Mouse (Mus musculus): ENCODE measurements around the gene Rps6ka5.

Gene Rps6ka5

GRCm38 (mm10) chr12:100705057-100705722 is 21.6 kb downstream of the Rps6ka5 start:
- TF ChIP-seq GATA4 (IDR thresholded peaks at IDR 0.05; ENCODE audit: insufficient replicate concordance, low read length): no peak

DNA sequence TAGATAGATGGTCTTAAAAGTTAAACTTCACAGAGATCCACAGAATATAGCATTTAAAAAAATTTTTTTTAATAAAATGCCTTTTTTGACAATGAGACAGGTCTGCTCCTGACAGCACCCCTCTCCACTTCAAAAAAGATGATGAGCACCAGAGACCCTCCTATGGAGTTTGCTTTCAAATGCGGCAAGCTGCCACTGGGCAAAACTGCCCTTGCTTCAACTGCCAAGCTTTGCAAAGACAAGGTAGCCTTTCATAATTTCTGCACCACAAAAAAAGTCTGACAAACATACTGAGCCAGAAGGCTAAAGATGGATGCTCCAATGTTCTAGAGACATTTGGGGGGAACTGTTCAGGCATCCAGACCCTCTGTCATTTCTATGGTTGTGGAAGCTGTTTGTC is 28.8 kb downstream of the Rps6ka5 start:
- TF ChIP-seq GATA4 (IDR thresholded peaks at IDR 0.05; ENCODE audit: insufficient replicate concordance, low read length): no peak

GRCm38 (mm10) chr12:100696621-100697020 is 30.2 kb downstream of the Rps6ka5 start:
- TF ChIP-seq GATA4 (IDR thresholded peaks at IDR 0.05; ENCODE audit: insufficient replicate concordance, low read length): no peak

DNA sequence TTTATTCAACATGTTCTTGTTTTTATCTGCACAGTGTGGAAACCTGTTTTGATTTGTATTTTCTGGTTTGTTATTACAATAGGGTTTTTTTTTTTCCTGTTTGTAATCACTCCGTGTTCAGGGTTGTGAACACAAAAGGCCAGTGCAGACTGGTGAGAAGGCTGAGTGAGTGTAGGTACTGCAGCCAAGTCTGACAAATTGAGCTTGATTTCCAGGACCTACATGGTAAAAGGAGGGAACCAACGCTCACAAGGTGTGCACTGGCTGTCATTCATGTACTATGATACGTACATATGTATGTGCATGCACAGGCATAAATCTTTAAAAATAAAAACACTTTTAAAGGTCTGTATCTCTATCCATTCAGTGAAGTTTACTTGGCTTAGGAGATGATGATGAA is 31.5 kb downstream of the Rps6ka5 start:
- no peak for TF ChIP-seq GATA4 (IDR thresholded peaks at IDR 0.05; ENCODE audit: insufficient replicate concordance, low read length)

DNA sequence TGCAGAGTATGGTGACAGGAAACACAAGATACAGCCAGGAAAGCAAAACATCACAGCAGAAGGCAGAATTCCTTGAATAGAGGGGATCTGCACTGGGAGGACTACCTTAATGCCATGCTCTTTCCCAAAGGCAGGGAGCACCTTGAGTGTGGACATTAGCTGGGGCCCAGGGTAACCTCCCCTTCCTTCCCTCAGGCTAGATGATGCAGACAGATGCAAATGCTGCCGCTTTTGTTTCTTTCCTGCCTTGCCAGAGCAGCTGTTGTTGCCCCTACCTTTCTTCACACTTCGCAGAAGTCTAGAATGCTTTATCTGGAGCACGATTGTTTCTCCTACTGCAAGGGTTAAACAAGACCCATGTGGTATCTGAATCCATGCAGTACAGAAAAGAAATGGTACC is 34.6 kb downstream of the Rps6ka5 start:
- no peak for TF ChIP-seq GATA4 (IDR thresholded peaks at IDR 0.05; ENCODE audit: insufficient replicate concordance, low read length)

- no peak for TF ChIP-seq GATA4 (IDR thresholded peaks at IDR 0.05; ENCODE audit: insufficient replicate concordance, low read length)
Observed at GRCm38 (mm10) chr12:100690444-100690843, 36.3 kb downstream of the Rps6ka5 start.

- no peak for TF ChIP-seq GATA4 (IDR thresholded peaks at IDR 0.05; ENCODE audit: insufficient replicate concordance, low read length)
Observed at GRCm38 (mm10) chr12:100688177-100688576, 38.6 kb downstream of the Rps6ka5 start.

DNA sequence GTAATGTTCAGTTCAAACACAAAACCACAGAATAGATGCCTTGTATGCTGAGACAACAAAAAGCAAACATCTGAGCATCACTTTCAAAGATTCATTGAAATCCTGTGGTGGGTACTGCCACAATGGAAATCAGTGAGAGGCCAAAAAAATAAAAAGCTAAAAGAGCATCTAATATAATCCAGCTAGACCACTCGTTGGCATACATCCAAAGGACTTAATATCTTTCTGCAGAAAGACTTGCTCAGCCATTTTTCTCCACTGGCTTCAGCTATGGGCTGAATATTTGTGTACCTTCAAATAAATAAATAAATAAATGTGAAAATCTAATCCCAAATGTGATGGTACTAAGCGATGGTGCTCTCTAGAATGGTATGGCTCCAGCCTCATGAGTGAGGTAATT is 39.8 kb downstream of the Rps6ka5 start:
- no peak for TF ChIP-seq GATA4 (IDR thresholded peaks at IDR 0.05; ENCODE audit: insufficient replicate concordance, low read length)

DNA sequence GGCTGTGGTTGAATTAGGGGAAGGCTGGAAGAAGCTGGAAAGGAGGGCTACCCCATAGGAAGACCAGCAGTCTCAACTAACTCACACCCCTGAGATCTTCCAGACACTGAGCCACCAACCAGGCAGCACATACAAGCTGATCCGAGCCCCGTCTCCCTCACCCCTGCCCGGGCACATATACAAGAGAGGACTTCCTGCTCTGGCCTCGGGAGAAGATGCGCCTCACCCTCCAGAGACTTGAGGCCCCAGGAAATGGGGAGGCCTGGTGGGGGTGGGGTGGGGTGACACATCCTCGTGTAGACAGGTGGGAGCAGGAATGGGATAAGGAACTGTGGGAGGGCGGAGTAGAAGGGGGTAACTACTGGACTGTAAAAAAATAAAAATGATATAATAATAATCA is 45.0 kb downstream of the Rps6ka5 start:
- no peak for TF ChIP-seq GATA4 (IDR thresholded peaks at IDR 0.05; ENCODE audit: insufficient replicate concordance, low read length)

GRCm38 (mm10) chr12:100681241-100681640 is 45.5 kb downstream of the Rps6ka5 start:
- no peak for TF ChIP-seq GATA4 (IDR thresholded peaks at IDR 0.05; ENCODE audit: insufficient replicate concordance, low read length)

- no peak for TF ChIP-seq GATA4 (IDR thresholded peaks at IDR 0.05; ENCODE audit: insufficient replicate concordance, low read length)
Observed at GRCm38 (mm10) chr12:100680676-100681075, 46.1 kb downstream of the Rps6ka5 start.

DNA sequence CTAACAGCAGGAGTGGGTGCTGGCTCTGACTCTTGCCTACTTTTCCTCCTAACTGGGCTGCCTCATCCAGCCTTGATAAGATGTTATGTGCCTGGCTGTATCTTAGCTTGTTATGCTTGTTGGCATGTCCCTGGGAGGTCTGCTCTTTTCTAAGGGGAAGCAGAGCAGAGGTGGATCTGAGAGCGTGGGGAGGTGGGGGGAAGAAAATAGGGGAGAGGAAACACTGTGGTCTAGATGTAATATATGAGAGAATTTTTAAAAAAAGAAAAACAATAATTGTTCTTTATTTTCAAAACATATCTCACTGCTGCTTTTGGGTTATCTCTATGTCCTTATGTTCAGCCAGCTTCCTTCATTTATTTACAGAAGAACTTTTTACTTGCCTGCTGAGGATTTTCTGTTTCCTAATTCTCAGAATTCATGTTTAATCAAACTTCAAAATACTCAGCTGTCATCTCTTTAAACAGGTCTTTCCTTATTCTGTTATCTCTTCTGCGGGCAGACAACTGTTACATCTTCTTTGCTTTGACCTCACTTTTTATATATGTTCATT is 56.1 kb downstream of the Rps6ka5 start:
- TF ChIP-seq GATA4 (IDR thresholded peaks at IDR 0.05; ENCODE audit: insufficient replicate concordance, low read length): no peak

DNA sequence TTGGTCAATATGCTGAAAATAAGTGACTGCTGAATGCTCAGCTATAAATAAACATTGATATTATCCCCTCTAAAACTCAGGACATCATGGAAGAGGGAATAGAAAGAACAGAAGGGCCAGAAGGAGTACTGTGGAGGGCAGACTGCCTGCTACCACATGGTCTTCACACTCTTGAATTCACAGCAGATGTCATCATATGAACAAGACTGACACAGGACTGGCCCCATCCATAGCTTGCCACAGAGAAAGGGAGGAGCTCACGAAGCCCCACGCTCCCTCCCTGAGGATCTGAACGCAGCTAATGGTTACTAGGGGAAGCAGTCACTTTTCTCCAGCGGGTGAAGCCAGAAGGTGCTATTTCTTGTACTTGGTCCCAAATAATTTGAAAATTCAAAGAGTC is 61.5 kb downstream of the Rps6ka5 start:
- TF ChIP-seq GATA4 (IDR thresholded peaks at IDR 0.05; ENCODE audit: insufficient replicate concordance, low read length): no peak

DNA sequence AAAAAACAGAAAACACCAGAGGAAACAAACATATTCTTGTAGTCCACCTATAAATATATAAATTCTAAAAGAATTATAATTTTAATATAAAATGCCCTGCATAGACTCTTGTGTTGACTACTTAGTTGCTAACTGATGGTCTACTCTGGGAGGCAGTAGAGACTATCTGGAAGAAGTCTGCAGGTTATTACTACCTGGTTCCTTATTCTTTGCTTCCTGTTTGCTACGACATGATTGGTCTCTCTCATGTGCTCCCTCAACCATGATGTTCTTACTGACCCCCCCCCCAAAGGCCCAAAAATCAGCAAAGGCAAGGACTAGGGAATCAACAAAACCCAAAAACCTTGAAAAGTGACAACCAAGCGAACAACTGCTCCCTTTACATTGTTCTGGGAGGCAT is 66.7 kb downstream of the Rps6ka5 start:
- TF ChIP-seq GATA4 (IDR thresholded peaks at IDR 0.05; ENCODE audit: insufficient replicate concordance, low read length): no peak

DNA sequence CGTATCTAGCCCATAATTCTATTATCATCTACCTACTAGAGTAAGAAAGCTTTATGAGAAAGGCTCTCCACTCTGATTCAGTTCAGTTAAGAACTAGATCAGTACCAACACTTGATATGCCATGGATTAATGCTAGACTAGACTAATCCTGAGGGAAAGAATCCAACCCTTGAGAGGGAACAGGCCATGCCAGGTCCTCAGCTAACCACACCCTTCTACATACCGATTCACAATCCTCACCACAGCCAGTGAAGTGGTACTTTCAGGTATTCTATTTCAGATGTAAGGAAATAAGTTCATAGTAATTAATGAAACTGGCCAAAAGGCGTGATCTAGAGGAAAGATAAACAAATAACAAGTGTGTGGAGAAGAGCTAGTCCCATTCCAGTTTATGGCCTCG is 70.8 kb downstream of the Rps6ka5 start:
- TF ChIP-seq GATA4 (IDR thresholded peaks at IDR 0.05; ENCODE audit: insufficient replicate concordance, low read length): no peak

DNA sequence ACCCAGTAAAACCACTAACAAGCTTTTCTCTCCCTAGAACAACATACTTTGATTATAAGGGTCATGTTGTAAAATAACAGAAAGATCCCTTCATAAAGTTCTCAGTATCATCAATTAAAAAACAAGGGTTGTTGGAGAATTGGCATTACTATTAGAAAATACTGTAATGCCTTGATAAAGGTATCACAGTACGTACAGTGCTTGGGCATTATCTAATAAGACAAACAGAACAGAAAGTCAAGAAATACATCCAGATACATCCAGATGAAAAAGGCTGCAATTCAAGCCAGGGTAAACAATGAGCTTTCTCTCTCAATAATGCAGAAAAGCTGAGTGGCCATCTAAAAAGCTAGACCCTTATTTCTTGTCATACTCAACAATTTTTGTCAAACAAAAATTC is 84.8 kb downstream of the Rps6ka5 start:
- TF ChIP-seq GATA4 (IDR thresholded peaks at IDR 0.05; ENCODE audit: insufficient replicate concordance, low read length): no peak

- no peak for TF ChIP-seq GATA4 (IDR thresholded peaks at IDR 0.05; ENCODE audit: insufficient replicate concordance, low read length)
Observed at GRCm38 (mm10) chr12:100640726-100641125, 86.1 kb downstream of the Rps6ka5 start.

Data from liver, adult (tissue).